Mouse (Mus musculus) thymus, postnatal 25 days (tissue): ENCODE data around the gene Sept3.
A peak's percentile ranks its signal among the peaks of the same experiment; 100 is the strongest.

Experiments
- DNase-seq: peaks from one replicate; pipeline ENCODE4 v3.0.0; 2022

The Sept3 gene

DNA sequence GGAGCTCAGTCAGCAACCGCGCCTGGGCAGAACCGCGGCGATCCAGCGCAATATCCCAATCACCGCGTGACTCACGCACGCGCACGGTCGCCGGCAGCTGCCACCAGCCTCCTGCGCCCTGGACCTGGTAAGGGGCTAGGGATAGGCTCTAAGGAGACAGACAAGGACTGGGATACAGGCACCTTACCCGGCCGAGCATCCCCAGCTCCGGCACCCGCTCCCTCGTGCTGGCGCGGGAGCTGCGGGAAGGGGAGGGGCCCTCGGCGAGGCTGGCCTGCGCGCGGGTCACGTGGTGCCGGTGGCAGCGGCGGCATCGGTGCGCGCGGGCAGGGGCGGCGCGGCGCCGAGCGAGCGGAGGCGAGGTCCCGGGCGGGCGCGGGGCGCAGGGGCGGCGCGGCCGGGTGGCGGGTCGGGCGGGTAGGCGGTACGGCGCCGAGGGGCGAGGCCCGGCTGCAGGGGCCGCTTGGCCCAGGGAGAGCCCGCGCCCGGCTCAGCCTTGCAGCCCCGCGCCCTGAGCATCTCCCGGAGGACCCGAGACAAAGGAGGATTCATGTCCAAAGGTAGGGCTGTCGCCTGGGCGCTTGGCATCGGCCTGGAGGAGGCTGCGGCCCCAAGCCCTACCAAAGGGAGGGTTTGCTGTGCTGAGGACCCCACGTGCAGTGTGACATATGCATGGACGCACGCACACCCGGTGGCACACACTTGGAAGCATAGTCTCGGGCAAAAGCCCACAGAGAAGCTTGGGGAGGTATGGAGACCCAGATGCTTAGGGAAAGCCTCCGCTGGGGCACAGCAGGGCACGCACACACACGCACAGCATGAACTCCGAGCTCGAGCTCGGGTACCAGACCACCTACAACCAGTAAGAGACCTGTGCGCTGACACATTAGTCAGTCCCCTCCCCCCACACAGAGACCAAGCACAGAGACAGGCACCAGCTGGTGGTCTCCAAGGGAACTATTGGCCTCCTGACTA lies 521 bp downstream of the Sept3 start:
- peak; percentile 22 for DNase-seq

DNA sequence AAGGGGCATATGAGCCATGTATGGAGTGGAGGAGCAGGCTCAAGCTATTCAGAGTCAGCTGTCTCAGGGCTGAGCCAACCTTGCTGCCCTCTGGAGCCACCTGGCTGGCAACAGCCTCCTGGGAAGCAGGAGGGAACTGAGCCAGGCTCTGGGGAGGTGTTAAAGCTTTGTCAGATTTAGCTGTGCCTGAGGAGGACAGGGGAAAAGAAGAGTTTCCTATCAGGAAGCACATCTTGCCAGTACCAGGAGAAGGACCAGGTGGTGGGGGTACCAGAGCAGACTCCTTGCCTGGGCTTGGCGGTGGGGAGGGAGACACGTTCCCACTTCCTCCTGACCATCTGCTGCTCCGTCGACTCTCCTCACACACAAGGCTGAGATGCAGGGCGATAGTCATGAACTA lies 2.9 kb downstream of the Sept3 start:
- DNase-seq = no peak

- DNase-seq = no peak
Measured at GRCm38 (mm10) chr15:82280638-82281037, 5.9 kb downstream of the Sept3 start.

DNA sequence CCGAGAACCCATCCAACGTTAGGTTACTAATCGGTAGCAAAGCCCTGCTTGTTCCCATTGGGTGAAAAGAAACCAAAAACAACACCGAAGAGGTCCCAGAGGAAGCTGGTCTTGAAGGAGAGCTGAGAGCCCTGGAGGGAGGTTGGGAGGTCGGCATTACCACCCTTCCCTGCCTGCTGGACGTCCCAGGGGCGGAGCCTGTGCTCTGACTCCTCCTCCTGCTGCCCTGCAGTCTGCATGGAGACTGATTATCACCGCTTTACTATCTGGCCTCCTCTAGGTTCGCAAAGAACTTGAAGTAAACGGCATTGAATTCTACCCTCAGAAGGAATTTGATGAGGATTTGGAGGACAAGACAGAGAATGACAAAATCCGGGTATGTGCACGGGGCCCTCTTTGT lies 11.5 kb downstream of the Sept3 start:
- DNase-seq = no peak

- DNase-seq = no peak
Measured at GRCm38 (mm10) chr15:82290252-82290651, 15.6 kb downstream of the Sept3 start.

DNA sequence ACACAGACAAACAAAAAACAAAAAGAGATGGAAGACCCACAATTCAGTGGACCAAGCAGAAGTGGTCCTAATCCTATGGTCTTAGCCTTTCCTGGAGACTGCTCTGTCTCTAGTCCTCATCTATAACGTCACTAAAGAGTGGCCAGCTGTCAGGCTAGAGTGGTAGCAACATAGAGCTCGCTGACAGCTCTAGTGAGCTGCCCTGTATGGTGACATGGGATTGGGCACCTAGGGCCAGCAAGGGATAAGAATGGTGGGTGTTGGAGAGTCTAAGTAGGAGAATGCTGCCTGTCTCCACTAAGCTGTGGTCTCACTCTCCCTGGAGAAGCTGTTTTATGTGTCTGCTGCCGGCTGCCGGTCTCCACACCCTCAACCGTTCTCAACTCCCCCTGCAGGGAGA lies 18.2 kb downstream of the Sept3 start:
- DNase-seq = no peak

GRCm38 (mm10) chr15:82293271-82293711 lies 18.6 kb downstream of the Sept3 start:
- no peak for DNase-seq

DNA sequence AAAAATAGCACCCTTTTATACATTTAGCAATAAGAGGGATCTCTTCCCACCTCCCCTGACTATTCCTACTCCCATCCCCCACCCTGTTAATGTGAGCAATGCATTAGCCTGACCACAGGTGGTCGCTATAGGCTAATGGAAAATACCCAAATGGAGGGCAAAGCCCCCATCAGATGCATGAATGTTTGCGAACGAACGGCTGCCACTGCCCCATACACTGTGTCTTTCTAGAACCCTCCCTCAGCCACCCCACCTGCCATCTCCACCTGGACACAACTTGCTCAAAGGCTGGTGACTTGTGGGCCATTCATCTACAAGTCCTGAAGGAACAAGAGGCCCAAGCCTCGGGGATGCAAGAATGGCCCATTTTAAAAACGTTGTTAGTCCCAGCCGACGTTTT lies 19.4 kb downstream of the Sept3 start:
- no peak for DNase-seq

- DNase-seq = no peak
Measured at GRCm38 (mm10) chr15:82298764-82299561, 24.3 kb downstream of the Sept3 start, which contains the start of gene Wbp2nl. Gene Wbp2nl, plus strand, starts transcription at chr15:82298954.

GRCm38 (mm10) chr15:82307107-82307506 lies 32.4 kb downstream of the Sept3 start:
- no peak for DNase-seq

- DNase-seq = no peak
Measured at GRCm38 (mm10) chr15:82308416-82308815, 33.7 kb downstream of the Sept3 start.

DNA sequence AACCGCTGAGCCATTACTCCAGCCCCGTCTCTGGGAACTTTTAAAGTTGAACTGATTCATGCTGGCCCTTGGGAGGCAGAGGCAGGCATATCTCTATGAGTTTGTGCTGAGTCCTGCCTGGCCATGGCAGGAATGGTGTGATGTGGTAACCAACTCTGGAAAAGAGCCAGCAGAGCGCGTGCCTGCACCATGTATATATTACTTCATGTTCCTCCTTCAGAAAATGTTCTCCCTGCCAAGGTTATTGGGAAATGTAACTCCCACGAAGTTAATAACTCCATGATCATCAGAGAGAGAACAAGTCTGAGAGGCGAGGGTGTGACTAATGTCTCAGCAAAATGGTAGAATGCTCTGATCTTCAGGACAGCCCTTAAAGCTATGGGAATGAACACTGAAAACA lies 43.1 kb downstream of the Sept3 start:
- no peak for DNase-seq

DNA sequence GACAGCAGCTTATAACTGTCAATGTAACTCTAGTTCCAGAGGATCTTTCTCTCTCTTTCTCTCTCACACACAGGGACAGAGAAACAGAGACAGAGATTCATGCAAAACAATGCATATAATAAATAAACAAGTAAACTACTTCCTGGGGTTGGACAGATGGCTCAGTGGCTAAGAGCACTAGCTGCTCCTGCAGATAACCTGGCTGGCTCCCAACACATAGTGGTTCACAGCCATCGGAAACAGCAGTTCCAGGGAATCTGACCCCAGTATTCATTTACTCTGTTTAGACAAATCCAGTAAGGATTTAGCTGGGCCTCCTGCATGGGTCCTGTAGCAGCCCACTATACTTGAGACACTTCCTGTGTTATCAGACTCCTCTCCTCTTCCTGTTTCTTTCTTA lies 44.9 kb downstream of the Sept3 start:
- DNase-seq = no peak

GRCm38 (mm10) chr15:82322195-82322594 lies 47.5 kb downstream of the Sept3 start:
- no peak for DNase-seq

- DNase-seq = no peak
Measured at GRCm38 (mm10) chr15:82325382-82325781, 50.7 kb downstream of the Sept3 start.

- no peak for DNase-seq
Measured at GRCm38 (mm10) chr15:82335194-82335593, 60.5 kb downstream of the Sept3 start.

DNA sequence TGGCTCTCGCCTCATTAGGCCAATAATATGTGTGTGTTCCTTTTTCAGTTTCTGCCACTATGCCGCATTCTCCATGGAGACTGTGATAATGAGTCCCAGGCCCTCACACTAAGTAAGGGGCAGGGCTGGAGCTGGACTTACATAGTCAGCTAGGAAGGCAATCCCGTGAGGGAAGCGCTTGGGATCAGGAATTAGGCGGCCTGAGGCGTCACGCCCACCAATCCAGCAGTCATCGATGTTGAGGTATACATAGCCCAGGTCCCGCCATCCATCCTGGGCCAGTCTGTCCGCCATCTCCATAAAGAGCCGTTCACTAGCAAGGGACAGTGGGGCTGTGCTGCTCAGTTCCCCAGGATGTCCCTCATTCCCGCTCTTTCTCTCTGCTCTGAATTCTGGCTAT lies 61.9 kb downstream of the Sept3 start:
- DNase-seq = no peak

DNA sequence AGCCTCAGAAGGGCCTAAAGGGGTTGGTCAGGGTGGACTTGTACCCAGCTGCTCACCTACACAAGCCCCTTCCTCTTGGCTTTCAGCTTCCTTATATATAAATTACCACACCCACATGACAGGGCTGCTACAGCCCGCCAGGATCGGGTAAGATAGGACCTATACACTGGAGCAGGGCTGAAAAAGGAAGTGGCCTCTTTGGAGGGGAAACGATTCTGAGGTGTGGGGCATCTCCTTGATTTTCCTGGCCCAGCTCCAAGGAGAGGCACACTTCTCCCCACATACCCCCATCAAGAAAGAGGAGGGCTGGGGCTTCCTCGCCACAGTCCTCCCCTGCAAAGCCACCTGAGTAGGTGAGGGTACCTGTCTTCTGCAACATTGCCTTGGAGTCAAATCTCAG lies 63.2 kb downstream of the Sept3 start:
- DNase-seq = no peak

DNA sequence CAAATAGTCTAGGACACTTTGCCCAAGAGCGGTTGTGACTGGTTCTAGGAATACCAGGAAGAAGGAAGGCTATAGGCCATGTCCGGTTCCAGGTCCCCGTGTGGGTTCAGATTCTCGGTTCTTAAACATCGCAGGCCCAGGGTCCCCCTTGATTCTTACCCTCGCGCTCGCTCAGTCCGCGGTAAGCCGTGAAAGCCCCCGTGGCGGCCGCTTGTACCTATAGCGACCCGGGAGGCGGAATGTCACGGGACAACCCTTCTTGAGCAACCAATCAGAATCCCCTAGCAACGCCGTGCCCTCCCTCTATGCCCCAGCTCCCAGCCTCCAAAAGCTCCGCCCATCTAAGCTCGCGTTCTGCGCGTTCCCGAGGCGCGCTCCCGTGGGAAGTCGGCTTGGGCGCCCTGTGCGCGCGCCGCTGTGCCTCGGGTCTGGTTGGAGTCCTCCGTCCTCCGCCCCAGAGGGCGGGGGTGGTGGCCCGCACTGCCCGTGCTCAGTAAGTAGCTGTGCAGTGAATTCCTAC lies 64.0 kb downstream of the Sept3 start, which contains the start of the genes Naga, Pheta2 and Smdt1:
Naga (minus strand) TSS at position 333 of the 520 bp plus-strand sequence.
Pheta2 (plus strand) TSS at position 350 of the 520 bp plus-strand sequence.
Smdt1 (plus strand) TSS at position 367 of the 520 bp plus-strand sequence.
- peak; percentile 97 for DNase-seq

DNA sequence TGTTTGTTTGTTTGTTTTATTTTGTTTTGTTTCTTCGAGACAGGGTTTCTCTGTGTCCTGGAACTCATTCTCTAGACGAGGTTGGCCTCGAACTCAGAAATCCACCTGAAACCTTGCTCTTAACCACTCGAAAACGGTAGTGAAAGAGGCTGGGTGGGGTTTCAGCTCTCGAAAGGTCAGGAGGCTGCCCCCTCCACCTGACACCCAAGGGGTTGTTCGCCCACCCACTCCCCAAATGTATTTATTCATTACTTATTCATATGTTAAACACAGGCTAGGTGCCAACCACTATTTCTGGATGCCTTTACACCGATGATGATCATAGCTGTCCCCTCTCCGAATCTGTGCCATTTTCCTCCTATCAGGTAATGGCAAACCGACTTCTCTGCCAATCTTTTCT lies 64.5 kb downstream of the Sept3 start:
- no peak for DNase-seq

DNA sequence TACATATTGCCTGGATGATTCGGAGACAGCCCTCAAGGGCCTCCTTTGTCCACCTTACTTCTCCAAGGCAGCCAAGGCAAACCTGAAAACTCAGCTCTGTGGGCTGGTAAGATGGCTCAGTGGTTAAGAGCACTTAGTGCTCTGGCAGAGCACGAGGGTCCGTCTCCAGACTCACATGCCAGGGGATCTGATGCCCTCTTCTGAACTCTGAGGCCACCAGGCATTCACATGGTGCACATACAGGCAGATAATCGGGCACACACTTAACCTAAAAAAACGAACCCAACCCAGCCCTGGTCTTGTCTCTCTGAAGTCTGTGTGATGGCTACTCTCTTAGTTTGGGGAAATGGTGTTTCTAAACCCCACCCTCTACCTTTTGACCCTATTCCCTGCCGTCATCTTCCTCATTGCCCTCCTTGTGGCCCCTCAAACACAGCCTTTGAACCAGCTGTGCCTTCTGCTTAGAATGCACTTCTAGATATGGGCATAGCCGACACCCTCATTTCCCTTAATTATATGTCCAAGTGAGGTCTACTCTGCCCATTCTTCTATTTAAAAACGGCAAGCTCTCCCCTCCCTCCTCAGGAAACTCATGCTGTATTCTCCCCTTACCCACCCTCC lies 65.1 kb downstream of the Sept3 start:
- DNase-seq = no peak

GRCm38 (mm10) chr15:82340414-82341035 lies 65.8 kb downstream of the Sept3 start:
- DNase-seq = no peak
